Mouse (Mus musculus) gastrocnemius, adult 18-20 months (tissue): Measurements from ENCODE around the gene Mrpl12. TPM values are rescaled to one million over a fixed set of nuclear protein-coding genes. Genes with fewer than 3 reads are reported as not detected.
A peak's percentile ranks its signal among the peaks of the same experiment; 100 is the strongest.
"Not testable (repeated sequence)": the region's sequence is repeated elsewhere in the genome, so short reads cannot be mapped to it uniquely, and the experiment has no call there.

Experiments
- DNase-seq: peaks from one replicate; pipeline ENCODE4 v3.0.0; 2021; ENCODE audit warnings: low spot score
- total RNA-seq, 2 experiments: library from RNA; stranded (reverse); gene quantifications; 2 replicates each; pipeline ENCODE4 v1.2.3; 2021

Gene Mrpl12
- total RNA-seq, 2 experiments from 2014 or later = 130 to 136 TPM

DNA sequence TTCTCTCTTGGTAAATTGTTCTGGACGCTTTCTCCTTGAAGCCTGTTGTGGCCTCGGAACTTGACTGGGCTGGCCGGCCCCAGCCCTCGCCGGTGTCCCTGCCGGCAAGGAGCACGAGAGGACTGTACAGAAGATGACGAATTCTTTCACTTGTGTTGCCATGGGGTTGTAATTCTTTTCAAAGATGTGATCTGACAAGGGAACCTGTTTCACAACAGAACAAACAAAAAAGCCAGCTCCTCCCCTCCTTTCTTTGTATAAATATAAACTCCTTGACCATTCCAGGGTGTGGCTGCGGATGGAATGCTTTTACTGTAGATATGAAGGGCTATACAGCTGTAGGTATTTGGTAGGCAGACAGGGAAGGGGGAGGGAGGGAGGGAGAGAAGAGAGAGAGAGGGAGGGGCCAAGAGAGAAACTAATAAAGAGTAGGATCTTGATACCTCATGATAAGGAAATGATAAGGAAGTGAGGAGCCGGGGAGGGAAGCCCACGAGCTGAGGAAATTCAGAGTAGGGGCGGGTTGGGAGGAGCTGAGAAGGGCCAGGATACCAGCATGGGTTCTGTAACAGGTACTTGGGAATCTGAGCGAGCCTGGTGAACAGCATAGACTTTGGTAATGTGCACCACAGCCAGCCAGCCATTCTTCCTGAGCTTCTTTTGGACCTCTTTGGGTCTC lies 23.3 kb downstream of the Mrpl12 start:
- DNase-seq = no peak

DNA sequence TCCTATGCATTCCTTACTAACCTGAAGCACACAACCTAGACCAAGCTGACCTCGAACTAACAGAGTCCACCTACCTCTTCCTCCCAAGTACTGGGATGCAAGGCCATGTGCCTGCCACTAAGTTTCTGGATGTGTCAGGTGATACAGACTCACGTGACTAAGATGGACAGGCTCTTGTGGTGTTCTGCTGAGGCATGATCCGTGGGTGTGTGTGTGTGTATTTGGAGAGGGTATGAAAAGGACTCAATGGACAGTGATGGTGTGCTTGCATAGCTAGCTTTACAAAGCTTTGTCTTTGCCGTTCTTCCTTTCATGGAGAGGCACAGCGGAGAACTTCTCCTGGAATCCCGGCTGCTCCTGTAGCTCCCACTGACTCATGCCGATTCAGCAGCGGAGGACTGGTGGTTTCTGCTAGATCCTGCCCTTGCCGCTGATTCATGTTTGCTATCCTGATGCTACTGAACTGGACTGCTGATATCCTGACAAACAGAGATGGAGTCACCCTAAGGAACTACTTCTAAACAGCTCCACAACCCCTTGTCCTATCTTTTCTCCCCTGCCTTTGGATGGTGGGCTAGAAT lies 24.0 kb downstream of the Mrpl12 start:
- no peak for DNase-seq

- no peak for DNase-seq
Measured at GRCm38 (mm10) chr11:120509940-120510339, 25.5 kb downstream of the Mrpl12 start.

- DNase-seq = no peak
Measured at GRCm38 (mm10) chr11:120510375-120511030, 26.1 kb downstream of the Mrpl12 start.

DNA sequence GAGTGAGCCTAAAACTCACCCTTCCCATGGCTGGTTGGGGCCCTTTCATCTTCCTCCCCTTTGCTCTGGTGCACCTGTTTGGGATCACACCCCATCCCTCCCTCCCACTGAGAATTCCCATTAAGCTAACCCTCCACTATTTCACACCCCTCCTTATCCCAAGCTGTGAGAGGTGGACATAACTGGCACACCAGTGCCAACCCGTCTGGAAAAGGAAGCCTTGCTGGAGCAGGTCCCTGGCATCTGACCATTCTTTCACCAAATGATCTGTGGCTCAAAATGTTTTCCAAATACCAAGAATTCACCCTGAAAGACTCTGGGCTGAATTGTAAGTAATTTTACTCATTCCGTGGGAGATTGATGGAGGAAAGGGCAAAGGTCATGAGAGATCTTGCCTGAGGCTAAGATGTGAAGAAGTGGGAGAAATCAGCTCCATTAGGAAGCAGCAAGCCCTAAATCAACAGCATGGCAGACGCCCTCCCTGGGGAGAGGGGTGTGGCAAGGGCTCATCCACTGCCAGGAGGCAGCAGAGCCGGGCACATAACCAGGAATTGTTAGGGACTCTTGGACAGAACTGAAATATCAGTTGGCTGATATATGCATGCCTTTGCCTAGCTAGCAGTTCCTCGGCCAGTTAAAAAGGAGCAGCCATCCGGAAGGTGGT lies 28.5 kb downstream of the Mrpl12 start:
- DNase-seq = no peak

- not testable (repeated sequence) for DNase-seq
Measured at GRCm38 (mm10) chr11:120514262-120514661, 29.8 kb downstream of the Mrpl12 start.

GRCm38 (mm10) chr11:120515611-120516010 lies 31.2 kb downstream of the Mrpl12 start:
- DNase-seq = peak; percentile 91

GRCm38 (mm10) chr11:120517147-120517546 lies 32.7 kb downstream of the Mrpl12 start:
- DNase-seq = no peak

DNA sequence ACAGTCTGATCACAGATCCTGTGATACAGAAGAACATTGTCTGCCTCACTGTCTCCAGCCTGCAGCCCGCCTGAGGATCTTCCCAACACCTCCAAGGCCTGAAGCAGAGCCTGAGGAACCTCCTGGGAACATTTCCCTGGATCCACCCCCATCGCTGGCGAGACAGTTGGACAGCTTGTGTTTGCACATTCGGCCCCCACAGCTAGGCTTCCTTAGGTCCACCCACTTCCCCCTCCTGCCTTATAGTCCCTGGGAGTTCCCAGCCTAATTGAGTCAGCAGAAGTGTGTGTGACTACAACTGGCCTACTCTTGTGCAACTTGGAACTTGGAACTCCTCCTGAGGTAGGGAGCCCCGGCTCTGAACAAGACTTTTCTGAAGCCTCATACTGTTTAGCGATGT lies 33.6 kb downstream of the Mrpl12 start:
- DNase-seq = peak; percentile 67

DNA sequence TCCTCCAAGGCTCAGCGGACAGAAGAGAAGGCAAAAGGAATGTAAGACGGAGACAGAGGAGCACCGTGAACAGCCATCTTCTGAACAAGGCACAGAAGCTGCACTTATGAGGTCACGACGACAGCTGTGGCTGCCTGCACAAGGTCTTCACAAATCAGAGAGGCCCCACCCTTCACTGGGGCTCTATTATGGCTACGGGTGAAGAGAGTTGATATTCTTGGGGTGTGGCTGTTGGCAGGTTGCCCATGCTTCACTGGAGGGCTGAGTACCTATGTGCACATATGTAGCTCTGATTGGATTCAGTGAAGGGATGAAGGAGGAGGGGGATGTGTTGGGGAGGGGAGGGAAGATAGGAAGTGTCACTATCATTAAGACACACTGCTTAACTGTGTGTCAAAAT lies 34.1 kb downstream of the Mrpl12 start:
- DNase-seq = no peak

DNA sequence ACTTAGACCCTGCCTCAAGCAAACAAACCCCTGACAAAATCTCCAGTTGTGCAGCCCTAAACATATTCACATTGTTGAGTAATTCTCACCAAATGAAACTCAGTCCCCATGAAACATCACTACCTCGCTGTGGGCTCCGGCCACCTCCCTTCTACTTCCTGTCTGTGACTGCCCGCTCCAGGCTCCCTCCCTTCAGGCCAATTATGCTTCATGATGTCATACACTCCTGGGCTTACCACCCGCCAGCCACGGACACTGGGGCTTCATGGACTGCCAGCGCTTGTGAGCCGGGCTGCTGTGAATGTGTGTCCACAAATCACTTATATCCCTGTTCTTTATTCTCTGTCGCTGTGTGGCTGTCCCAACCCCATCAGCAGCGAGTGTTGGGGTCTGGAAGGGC lies 35.3 kb downstream of the Mrpl12 start:
- DNase-seq = peak; percentile 81

- no peak for DNase-seq
Measured at GRCm38 (mm10) chr11:120520498-120520897, 36.1 kb downstream of the Mrpl12 start.

GRCm38 (mm10) chr11:120520967-120521540 lies 36.6 kb downstream of the Mrpl12 start:
- DNase-seq = peak; percentile 87

DNA sequence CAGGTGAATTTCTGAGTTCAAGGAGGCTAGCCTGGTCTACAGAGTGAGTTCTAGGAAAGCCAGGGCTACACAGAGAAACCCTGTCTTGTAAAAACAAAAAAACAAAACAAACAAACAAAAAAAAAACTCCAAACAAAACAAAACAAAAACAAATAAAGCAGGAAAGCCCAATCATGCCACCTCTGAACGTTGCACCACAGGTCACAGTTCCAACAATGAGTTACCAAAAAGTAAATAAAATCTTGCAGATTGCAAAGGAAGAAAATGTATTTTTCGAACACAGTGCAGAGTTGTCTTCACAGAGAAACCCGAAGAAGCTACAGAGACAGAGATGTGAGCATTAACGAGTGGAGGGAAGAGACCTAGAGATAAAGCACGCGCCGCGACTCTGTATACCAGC lies 38.2 kb downstream of the Mrpl12 start:
- no peak for DNase-seq

DNA sequence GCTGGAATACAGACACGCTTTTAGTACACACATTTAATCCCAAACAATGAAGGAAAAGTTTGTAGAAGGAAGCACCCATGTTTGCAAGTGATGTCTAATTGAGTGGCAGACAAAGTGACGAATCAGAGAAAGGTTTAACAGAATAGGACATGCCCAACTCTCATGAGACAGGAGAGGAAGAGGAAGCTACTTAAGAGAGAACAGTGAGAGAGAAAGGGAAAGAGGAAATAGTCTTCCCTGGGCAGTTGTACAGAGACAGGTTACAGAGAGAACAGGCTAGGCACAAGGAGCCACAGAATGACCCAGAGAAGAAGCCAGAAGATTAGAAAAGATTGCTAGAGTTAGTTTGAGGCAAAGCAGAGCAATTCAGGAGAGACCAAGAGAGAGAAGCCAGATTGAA lies 41.5 kb downstream of the Mrpl12 start:
- no peak for DNase-seq

DNA sequence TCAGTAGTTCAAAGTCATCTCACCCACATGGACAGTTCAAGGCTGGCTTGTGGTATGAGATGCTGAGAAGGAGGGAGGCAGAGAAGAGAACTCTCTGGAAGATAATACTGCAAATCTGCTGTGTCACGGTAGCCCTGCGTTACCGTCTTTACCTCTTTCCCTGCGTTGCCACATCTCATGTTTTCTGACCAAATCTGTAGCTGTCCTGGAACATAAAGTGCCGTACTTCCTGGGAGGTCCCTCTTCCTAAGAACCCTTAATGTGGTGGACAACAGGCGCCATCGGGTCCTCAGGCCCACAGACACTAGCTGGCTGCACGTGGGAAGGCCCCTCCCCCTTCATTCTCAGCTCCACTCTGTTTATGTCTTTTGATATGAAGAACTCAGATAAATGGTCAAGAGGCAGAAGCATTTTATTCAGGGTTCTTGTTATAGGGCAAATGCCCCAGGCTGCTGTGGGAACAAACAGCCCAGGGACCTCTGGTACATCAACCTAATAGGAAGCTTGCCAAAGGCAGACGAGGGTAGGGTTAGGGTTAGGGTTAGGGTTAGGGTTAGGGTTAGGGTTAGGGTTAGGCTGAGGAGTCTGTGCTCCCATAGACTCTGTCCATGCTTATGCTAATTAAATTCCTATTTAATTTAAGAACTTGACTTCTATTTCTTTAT lies 43.4 kb downstream of the Mrpl12 start:
- DNase-seq = no peak

- DNase-seq = no peak
Measured at GRCm38 (mm10) chr11:120528903-120529302, 44.5 kb downstream of the Mrpl12 start.

- no peak for DNase-seq
Measured at GRCm38 (mm10) chr11:120530085-120530964, 45.9 kb downstream of the Mrpl12 start, which contains the start of gene Gcgr. Gcgr (plus strand) TSS chr11:120530699.

- no peak for DNase-seq
Measured at GRCm38 (mm10) chr11:120531646-120532045, 47.2 kb downstream of the Mrpl12 start.

GRCm38 (mm10) chr11:120534093-120534492 lies 49.7 kb downstream of the Mrpl12 start:
- no peak for DNase-seq
